Mouse (Mus musculus) megakaryocyte, embryonic 14.5 days (primary cell): ENCODE data around the gene Rpl18.

Experiments
- FLI1 ChIP-seq: IDR thresholded peaks from 2 replicates; pipeline ENCODE4 v1.6.1; 2012; ENCODE audit warnings: low read length, inconsistent platforms, mixed read lengths
- GATA1 ChIP-seq: IDR thresholded peaks from 3 replicates; pipeline ENCODE4 v1.6.1; 2012; ENCODE audit warnings: mixed read lengths, low read length, inconsistent platforms, borderline replicate concordance

DNA sequence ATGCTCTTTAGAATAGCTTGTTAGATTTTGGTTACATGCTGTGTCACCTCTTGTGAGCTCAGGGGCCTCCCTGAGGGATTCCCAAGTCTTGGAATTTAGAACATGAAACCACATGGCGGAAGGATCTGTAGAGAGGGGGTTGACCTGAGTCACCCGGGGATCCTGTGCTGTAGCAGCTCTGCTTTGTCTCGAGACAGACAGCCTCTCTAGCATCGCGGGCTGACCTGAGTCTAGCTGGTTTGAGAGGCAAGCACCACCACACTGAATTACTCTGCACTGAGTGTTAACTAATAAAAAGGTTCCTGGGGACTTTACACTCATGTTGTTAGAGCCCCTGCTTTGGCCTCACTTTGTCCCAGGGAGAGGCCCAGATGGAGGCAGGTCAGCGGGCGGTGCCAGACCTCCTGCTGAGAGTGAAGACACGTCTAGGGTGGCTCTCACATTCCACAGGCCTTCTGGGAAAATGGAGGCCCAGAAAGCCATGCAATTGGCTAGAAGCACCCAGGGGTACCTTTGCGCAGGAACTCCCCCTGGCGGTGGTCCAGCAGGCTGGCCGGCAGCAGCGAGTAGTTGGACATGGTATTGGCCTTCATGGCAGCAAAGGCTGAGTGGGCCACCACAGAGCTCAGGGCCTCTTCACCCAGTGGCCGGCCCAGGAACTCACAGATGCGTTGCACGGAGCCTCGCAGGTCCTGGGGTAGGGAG lies 15.6 kb downstream of the Rpl18 start:
- TF ChIP-seq GATA1 (no peak), FLI1 (no peak)
